Mouse (Mus musculus): ENCODE measurements at regions not wholly inside any gene's neighbourhood (a gene's known extent, or its start where the extent isn't known, plus 50 kb on each side); places are given as distances from the start of the nearest gene placed in this dataset.

DNA sequence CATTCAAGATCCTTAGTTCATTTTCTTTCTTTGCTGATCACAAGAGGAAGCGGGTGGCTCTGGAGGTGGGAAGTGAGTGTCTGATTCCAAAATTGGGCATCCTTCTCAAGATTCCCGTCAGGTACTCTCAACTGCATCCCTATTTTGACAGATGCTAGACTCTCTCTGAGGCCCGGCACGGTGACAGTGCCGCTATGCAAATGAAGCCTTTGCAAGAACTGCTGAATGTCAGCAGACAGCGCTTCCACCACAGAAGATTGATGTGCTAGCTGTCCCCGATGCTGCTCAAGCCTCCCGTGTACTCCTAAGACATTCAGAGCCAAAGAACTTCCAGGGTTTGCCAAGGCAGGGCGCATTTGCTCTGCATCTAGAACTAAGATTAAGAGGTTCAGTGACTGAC lies 50.9 kb upstream of the Cpne4 start:
- no peak for DNase-seq (ENCODE audit: extremely low spot score)

DNA sequence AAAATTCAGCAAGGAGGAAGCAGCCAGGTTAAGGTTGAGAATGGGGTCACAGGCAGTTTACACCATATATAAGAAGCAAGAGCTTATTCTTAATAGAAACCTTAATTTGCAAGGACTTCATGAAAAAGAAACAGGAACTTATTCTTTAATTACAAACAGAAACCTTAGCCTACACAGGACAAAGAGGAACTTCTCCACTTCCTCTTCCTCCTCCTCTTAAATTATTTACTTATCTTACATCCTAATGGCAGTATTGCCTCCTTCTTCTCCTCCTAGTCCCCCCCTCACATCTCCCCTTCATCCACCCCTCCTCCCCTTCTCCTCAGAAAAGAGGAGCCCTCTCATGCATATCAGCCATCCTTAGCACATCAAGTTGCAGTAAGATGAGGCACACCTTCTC lies 56.4 kb upstream of the Cpne4 start:
- DNase-seq (ENCODE audit: extremely low spot score) = no peak

DNA sequence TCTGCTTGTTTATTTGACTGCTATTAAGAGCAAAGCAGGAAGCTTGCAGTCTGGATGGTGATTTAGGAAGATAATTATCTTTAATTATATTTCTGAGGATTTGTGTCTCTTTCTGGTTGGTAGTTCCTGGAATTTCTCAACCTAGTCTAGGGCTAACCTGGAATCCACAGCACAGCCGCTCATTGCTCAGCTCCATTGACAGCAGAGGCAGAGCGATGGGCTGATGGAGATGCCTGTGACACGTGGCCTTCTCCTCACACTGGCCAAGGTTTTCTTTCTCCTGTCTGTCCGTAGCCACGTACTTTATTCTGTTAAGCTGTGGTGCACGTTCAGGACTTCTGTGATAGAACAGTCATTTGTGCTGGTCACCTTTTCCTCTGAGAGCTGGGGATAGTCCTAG lies 57.7 kb upstream of the Cpne4 start:
- DNase-seq (ENCODE audit: extremely low spot score) = no peak

DNA sequence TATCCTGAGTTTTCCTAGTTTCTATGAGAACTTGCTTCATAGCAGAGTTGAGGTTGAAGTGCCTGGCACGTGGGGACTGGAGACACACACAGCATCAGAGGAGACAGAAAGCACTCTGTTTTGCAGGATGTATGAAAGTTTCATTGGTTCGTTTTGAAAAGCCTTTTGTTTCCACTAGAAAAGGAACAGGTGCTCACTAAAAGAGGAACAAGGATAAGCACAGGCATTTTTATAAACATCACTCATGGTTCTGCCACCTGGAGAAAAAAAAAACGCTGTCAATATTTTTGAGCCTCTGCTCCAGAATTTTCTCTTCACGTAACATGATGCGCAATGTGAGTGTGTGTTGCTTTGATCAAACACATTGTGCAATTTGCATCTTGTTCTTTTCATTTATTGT lies 64.6 kb upstream of the Cpne4 start:
- no peak for DNase-seq (ENCODE audit: extremely low spot score)

GRCm38 (mm10) chr9:104480683-104481082 lies 66.4 kb upstream of the Cpne4 start:
- no peak for DNase-seq (ENCODE audit: extremely low spot score)

DNA sequence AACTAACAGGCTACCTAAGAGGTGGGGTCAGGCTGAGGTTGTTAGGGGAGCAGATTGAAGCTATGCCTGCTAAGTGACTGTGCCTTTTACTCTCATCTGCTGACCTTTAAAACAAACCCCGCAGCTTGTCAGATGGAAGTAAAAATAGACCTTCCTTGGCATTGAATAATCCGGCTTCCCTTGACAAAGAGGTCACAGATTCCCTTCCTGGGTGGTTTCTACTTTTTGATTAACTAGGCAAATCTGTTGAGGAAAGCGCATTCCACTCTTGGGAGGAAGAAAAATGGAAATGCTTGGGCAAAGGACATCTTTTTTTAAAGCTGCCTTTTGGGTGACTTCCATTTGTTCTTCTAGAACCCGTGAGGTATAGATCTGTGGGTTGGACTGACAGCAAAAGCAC lies 72.3 kb upstream of the Cpne4 start:
- no peak for DNase-seq (ENCODE audit: extremely low spot score)

DNA sequence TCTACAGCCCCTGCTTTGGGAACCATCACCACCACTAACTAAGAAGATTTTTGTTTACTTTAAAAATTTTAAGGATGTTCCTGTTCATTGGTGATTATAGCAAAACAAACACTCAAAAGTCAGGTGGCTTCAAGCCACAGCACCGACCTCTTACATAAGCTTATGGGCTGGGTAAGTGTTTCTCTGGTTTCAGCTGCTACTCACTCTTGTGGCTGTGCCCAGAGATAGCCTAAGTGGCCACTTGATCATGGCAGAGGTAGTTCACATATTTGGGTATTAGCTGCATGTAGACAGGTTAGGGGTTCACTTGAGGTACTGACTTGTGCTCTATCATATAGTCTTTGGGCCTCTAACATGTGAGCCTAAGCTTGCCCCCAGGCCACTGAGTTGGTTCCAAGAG lies 79.8 kb upstream of the Cpne4 start:
- DNase-seq (ENCODE audit: extremely low spot score) = no peak

DNA sequence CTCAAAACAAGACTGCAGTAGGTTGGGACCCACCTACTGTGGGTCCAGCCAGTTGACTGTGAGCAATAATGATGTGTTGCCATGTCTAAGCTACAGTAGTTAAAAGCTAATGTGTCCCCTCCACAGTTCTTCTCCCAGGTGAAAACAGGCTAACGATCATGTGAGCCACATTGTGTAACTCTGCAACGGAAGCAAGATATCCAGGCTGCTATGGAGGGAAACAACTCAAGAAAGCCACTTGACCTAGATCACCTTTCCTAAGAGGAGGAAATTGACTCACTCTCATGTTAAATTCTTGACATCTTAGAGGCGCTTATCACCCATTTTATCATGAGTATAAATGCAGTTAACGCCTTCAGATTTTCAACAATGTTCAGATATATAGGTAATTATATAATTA lies 83.4 kb upstream of the Cpne4 start:
- DNase-seq (ENCODE audit: extremely low spot score) = no peak

DNA sequence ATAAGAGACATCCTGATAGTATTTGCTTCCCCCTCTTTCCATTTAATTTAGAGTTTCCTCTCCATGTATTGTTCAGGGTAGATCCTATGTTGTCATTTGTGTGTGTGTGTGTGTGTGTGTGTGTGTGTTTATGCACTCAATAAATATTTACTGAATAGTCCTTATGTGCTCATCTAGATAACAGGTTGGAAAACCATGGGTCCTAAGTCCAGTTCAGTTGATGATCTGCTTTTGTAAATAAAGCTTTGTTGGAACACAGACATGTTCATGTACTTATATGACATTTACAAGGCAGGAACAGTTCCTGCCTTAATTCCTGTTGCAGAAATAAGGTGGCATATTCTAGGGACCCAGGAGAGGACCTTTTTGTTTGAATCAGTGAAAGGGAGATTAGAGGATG lies 87.0 kb upstream of the Cpne4 start:
- no peak for DNase-seq (ENCODE audit: extremely low spot score)

- DNase-seq (ENCODE audit: extremely low spot score) = no peak
Measured at GRCm38 (mm10) chr9:104457635-104458034, 89.5 kb upstream of the Cpne4 start.

GRCm38 (mm10) chr9:104448577-104449165 lies 98.4 kb upstream of the Cpne4 start:
- DNase-seq (ENCODE audit: extremely low spot score) = no peak

DNA sequence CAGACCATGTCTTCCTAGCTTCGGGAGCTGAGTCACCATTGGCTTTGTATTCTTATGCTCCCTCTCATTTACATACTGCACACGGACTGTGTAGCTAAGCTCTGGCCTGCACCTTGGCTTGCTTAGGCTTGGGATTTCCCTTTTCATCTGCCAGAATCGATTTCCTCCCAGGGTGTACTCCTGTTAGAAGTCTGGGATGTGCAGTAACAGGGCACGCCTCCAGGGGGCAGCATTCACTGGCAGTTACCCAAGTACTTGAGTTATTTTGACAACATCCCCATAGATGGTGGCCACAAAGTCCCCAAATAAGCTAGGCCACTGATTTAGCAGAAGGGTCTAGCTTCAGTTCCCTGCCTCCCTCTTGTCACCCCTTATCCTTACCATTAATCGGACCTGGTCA lies 102.2 kb upstream of the Cpne4 start:
- DNase-seq (ENCODE audit: extremely low spot score) = peak; percentile 28

DNA sequence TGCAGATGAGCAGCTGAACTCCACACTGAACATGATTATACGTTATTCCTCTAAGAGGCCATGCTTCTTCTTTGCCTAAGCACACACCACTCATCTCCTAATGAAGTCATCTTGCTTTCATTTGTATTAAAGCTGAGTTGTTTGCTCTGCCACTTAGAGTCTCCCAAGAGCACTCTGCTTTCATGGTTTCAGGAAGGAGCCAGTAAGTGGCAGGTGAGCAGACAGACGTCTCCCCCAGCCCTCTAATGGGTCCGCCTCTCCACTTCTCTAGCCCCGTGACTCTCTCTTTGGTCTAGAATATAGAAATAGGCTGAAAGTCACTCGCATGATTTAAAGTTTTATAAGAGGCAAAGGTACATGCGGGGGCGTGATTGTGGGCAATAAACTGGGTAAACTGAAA lies 103.8 kb upstream of the Cpne4 start:
- no peak for DNase-seq (ENCODE audit: extremely low spot score)

- no peak for DNase-seq (ENCODE audit: extremely low spot score)
Measured at GRCm38 (mm10) chr9:104413021-104413420, 75.5 kb upstream of the Acpp start.

DNA sequence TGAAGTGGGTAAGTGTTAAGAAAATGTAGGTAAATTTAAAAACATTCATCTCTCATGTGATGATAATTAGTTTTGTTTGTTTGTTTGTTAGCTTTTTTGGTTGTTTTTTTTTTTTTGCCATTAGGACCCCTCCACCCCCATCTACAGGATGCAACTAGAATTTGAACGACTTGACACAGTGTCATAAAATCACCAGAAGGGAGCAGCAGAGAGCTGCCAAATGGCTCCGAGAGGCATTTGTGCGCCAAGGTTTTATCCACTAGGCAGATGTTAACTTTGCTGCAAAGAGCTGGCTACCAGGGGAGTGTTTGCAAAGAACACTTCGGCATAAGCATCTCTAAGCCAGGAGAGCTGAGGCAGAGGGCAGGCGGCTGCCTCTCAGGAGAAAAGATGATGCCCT lies 72.7 kb upstream of the Acpp start:
- peak; percentile 74 for DNase-seq (ENCODE audit: extremely low spot score)

DNA sequence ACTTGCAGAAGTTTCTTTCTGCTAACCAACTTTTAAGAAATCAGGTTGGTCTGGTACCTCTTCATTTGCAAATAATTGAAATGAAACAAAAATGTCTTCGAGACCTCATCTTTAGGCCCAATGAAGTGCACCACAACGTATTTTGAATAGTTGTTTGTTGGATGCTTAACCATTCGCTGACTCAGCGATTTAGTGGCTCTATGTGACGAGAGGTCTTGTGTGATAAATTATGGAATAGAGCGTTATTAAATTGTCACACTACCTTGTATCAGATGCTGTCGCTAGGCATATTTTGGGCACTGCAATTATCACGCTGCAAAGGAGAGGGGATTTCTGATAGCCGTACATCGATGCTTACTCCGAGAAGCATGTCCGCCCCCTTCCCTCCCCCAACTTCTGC lies 71.8 kb upstream of the Acpp start:
- peak; percentile 24 for DNase-seq (ENCODE audit: extremely low spot score)

- DNase-seq (ENCODE audit: extremely low spot score) = peak; percentile 87
Measured at GRCm38 (mm10) chr9:104408571-104409294, 71.2 kb upstream of the Acpp start.

DNA sequence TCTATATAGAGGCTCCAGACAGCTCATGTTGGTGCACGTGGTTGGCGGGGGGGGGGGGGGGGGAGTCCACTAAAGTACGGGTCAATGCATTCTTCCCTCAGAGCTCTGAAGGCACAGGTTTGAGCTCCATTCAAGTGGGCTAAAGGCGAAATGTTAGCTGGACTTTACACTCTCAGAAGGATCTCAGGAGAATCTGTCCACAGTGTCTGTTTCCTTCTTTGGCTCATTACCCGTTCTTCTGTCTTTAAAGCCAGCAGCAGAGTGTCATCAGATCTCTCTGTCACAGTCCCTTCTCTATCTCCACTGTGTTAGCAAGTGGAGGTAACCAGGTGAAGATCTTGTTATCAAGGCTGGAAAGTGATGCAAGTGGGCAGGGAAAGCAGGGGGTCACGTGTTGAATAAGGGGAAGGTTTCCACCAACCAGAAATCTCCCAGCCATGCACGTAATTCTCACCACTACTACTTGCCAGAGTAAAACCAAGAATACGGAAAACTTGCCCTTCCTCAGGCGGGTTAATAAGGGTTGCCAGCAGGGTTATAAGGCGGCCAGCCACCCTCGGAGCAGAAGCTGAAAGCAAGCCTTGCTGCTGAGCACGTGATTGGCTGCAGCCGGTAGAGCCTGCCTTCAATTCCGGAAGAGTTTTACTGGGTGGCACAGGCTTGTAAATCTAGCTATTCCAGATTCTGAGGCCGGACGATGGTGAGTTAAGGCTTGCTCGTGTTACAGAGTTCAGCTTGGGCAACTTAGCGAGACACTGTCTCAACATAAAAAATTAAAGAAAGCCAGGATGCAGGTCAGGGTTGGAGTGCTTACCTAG lies 70.2 kb upstream of the Acpp start:
- DNase-seq (ENCODE audit: extremely low spot score) = peak; percentile 49

GRCm38 (mm10) chr9:104407011-104407410 lies 69.5 kb upstream of the Acpp start:
- no peak for DNase-seq (ENCODE audit: extremely low spot score)

DNA sequence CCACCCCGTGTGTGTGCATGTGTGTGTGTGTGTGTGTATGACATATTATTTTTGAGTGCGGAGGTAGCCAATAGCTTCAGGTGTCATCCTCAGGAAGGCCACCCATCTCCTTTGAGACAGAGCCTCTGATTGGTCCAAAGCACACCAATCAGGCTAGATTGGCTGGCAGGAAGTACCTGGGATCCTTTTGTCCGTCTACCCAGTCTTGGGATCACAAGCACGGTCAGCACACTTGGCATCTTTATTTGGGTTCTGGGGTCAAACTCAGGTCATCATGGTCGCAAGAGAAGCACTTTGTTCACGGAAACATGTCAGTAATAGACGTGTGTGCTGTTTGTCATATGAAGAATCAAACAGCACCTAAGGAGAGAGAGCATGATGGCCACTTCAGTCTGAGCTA lies 68.9 kb upstream of the Acpp start:
- DNase-seq (ENCODE audit: extremely low spot score) = no peak

- no peak for DNase-seq (ENCODE audit: extremely low spot score)
Measured at GRCm38 (mm10) chr9:104403863-104404262, 66.3 kb upstream of the Acpp start.

- no peak for DNase-seq (ENCODE audit: extremely low spot score)
Measured at GRCm38 (mm10) chr9:104401673-104402072, 64.1 kb upstream of the Acpp start.

- DNase-seq (ENCODE audit: extremely low spot score) = no peak
Measured at GRCm38 (mm10) chr9:104399927-104400326, 62.4 kb upstream of the Acpp start.
